Mouse (Mus musculus): ENCODE measurements at regions not wholly inside any gene's neighbourhood (a gene's known extent, or its start where the extent isn't known, plus 50 kb on each side); places are given as distances from the start of the nearest gene placed in this dataset.

DNA sequence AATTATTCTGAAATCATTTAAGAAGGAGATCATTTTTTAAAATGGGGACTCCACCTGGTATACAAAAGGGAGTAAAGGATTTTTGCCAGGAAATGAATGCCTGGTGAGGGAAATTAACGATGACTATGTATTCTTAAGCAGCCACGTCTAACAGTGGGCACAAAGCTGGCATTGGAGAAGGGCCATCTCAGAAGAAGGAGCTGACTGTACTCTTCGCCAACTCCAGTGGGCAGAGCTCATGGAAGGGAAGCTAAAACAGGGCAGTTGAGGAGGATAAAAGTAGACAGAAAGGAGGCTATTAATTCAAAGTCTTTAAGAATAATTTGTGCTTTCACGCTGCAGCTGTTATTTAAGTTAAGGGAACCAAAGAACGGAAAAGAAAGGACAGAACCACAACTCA lies 294.2 kb downstream of the H2al1n start:
- DNase-seq = peak; percentile 4
